Mouse (Mus musculus) midbrain, embryonic 10.5 days (tissue): ENCODE measurements at regions not wholly inside any gene's neighbourhood (a gene's known extent, or its start where the extent isn't known, plus 50 kb on each side); places are given as distances from the start of the nearest gene placed in this dataset.

ENCODE experiments used
- DNase-seq: peaks from one replicate; pipeline ENCODE4 v3.0.0-alpha.2; 2017; ENCODE audit warnings: low spot score
- H3K27ac ChIP-seq: fragments of 300-500 bp; sonication (generic); replicated peaks from 2 replicates; pipeline ENCODE4 v1.5.1; 2016; ENCODE audit warnings: mild to moderate bottlenecking
- H3K27me3 ChIP-seq: fragments of 300-500 bp; sonication (generic); 2 replicates; pipeline ENCODE4 v1.6.1; 2016; ENCODE audit warnings: low read depth, mild to moderate bottlenecking; ENCODE audit not compliant: poor library complexity, severe bottlenecking
- H3K36me3 ChIP-seq: fragments of 300-500 bp; sonication (generic); 2 replicates; pipeline ENCODE4 v1.6.1; 2016; ENCODE audit warnings: mild to moderate bottlenecking, moderate library complexity
- H3K4me1 ChIP-seq: fragments of 300-500 bp; sonication (generic); 2 replicates; pipeline ENCODE4 v1.6.1; 2016
- H3K4me3 ChIP-seq: fragments of 300-500 bp; sonication (generic); 2 replicates; pipeline ENCODE4 v1.5.1; 2016; ENCODE audit warnings: mild to moderate bottlenecking, moderate library complexity
- H3K9me3 ChIP-seq: fragments of 300-500 bp; sonication (generic); replicated peaks from 2 replicates; pipeline ENCODE4 v1.6.1; 2016; ENCODE audit warnings: mild to moderate bottlenecking
- WGBS: fragments of 180-500 bp; shearing (Covaris S2); methylation state at CpG from one replicate; pipeline ENCODE4 v1.1.7; 2016; 5-methylcytosine and 5-hydroxymethylcytosine counted together

DNA sequence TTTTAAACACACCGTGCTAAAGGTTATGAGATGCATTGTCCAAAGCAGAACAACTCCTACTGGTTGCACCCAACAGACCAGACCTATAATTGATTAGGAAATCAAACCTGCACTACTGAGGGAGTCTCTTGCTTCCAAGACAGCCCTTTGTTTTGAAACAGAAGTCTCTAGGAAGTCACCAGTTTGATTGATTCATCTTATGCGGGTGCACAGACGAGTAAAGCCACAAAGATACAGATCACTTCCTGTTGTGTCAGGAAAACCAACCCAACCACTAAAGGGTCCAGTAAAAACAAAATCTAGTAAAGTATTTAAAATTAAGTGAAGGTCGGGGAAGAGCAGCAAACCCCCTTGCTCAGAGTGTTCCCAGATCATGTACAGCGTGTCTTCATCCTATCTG is 58.3 kb upstream of the N6amt1 start:
- WGBS = 93% methylated on average over 5 of the region's 5 CpGs
- Histone ChIP-seq H3K27ac (no peak overlapping the region), H3K4me3 (no peak overlapping the region), H3K27me3 (no peaks in the 10 kb centered on the region), H3K4me1 (no peaks in the 10 kb centered on the region), H3K9me3 (no peaks in the 10 kb centered on the region), H3K36me3 (no peaks in the 10 kb centered on the region)
- DNase-seq = no peak

DNA sequence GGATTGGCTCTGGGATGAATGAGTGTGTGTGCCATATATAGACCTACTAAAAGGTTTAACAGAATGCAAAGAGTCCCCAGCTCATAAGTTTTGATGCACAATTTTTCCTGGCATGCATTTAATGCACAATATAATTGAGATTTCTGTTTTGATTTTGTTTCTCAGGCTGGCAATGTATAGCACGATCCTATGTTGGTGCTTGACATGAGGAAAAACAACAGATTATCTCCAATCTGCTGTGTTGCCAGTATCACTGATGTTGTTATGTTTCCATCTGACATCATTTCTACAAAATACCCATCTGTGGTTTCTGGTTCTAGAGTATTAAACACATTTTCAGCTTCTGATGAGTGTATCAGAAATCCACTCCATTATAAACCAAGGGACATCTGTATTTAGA is 61.2 kb upstream of the N6amt1 start:
- 88% methylated on average over 1 of the region's 1 CpGs for WGBS
- no peak overlapping the region for H3K4me3 ChIP-seq
- H3K27me3 ChIP-seq = no peaks in the 10 kb centered on the region
- no peaks in the 10 kb centered on the region for H3K4me1 ChIP-seq
- H3K27ac ChIP-seq = no peak overlapping the region
- DNase-seq = no peak
- no peaks in the 10 kb centered on the region for H3K9me3 ChIP-seq
- no peaks in the 10 kb centered on the region for H3K36me3 ChIP-seq

DNA sequence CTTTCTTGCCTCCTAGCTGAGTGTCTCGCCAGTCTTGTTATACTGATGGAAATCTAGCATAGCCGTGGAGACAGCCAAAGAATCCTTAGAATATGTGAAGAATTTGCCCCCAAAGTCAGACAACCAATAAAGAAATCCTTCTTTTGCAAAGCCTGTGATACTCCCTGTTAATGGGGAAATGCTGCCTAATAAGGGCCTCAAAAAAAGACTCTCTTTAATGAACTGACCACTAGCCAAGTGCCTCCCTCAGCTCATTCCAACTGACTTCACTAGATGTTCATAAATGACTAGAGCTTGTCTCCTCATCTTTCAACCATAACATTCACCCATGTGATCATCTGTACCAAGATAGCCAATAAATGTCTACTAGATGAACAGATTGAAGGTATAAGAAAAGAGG is 62.3 kb upstream of the N6amt1 start:
- Histone ChIP-seq H3K4me3 (no peak overlapping the region), H3K4me1 (no peaks in the 10 kb centered on the region), H3K27ac (no peak overlapping the region), H3K36me3 (no peaks in the 10 kb centered on the region), H3K27me3 (no peaks in the 10 kb centered on the region), H3K9me3 (no peaks in the 10 kb centered on the region)
- 86% methylated on average over 2 of the region's 2 CpGs for whole genome bisulfite sequencing
- no peak for DNase-seq

DNA sequence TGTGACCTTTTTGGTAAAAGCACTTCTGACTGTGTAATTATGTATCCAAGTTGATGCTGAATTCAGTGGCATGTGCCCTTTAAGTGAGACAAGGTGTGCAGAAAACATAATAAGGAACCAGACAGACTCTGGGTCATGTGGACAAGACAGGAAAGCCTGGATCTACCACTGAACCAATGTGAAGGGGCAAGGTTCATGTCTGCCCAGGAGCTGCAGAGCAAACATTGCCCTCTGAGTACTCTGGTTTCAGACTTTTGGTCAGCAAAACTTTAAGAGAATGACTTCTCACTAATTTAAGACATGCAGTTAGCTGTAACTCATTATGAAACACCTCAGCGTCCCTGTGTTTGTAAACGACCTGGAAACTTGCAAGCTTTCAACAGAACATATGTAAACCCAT is 68.3 kb upstream of the N6amt1 start:
- no peaks in the 10 kb centered on the region for H3K36me3 ChIP-seq
- WGBS = 86% methylated on average over 2 of the region's 2 CpGs
- H3K4me3 ChIP-seq = no peak overlapping the region
- H3K9me3 ChIP-seq = no peaks in the 10 kb centered on the region
- no peak for DNase-seq
- no peak overlapping the region for H3K27ac ChIP-seq
- no peaks in the 10 kb centered on the region for H3K4me1 ChIP-seq
- no peaks in the 10 kb centered on the region for H3K27me3 ChIP-seq

DNA sequence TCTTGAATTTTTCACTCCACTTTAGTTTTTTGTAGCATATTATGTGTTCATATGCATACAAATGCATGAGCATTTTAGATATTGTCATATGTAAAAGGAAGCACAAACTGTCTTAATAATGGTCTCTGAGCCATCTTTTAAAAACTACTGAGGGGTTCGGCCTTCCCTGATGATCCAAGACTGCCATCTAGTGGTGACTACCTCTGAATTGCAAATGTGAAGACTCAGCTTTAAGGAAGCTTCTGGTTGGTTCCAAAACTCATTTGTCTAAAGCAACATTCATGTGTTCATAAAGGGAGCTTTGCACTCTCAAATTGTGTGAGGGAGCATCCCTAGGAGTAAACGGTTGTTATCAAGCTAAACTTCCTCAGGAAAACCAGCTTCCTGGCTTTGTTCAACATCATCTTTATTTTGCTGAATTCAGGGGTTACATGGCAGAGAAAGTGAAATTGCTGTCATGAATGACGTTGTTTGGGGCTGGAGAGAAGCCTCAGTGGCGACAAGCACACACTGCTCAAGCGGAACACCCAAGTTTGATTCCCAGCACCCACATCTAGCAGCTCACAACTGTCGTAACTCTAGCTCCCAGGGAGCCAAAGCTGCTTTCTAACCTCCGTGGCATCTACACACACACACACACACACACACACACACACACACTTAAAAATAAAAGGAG is 69.0 kb upstream of the N6amt1 start:
- DNase-seq = no peak
- Histone ChIP-seq H3K4me1 (no peaks in the 10 kb centered on the region), H3K36me3 (no peaks in the 10 kb centered on the region), H3K27me3 (no peaks in the 10 kb centered on the region), H3K9me3 (no peaks in the 10 kb centered on the region), H3K27ac (no peak overlapping the region), H3K4me3 (no peak overlapping the region)
- WGBS = 69% methylated on average over 7 of the region's 7 CpGs

DNA sequence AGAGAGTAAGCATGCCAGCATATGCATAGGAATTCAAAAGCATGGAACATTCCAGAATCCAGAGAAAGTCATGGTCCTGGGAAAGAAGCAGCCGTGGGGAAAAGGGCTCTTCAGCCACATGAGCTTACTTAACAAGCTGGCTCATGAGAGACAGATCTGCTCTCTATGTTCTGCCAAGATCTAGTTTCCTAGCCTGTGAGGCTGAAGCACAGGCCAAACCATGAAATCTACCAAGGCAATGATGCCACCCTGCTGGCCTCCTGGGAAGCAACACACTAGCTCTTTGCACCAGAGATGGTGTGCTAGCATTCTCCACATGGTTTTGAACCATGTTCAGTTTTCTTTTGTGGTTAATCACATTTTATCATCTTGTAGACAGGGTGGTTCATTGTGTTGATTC is 75.5 kb upstream of the N6amt1 start:
- 85% methylated on average over 1 of the region's 1 CpGs for WGBS
- Histone ChIP-seq H3K27ac (no peak overlapping the region), H3K36me3 (no peaks in the 10 kb centered on the region), H3K4me3 (no peak overlapping the region), H3K27me3 (no peaks in the 10 kb centered on the region), H3K9me3 (no peaks in the 10 kb centered on the region), H3K4me1 (no peaks in the 10 kb centered on the region)
- DNase-seq = no peak

DNA sequence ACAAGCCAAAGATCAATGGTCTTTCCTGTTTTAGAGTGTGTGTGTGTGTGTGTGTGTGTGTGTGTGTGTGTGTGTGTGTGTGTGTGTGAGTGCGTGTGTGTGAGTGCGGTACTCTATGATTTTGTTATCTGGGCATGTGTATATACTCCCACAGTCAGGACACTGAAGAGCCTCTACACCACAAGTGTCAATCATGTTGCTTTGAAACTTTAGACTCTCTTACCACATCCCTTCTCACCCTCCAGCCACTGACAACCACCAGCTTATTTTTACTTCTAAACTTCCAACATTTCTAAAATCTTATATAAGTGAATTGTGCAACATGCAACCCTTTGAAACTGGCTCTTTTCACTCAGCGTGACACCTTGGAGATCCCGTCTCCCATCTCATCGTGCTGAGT is 81.6 kb upstream of the N6amt1 start:
- Histone ChIP-seq H3K27me3 (no peaks in the 10 kb centered on the region), H3K27ac (no peak overlapping the region), H3K9me3 (no peaks in the 10 kb centered on the region), H3K4me3 (no peak overlapping the region), H3K4me1 (no peaks in the 10 kb centered on the region), H3K36me3 (no peaks in the 10 kb centered on the region)
- 89% methylated on average over 5 of the region's 5 CpGs for WGBS
- no peak for DNase-seq

DNA sequence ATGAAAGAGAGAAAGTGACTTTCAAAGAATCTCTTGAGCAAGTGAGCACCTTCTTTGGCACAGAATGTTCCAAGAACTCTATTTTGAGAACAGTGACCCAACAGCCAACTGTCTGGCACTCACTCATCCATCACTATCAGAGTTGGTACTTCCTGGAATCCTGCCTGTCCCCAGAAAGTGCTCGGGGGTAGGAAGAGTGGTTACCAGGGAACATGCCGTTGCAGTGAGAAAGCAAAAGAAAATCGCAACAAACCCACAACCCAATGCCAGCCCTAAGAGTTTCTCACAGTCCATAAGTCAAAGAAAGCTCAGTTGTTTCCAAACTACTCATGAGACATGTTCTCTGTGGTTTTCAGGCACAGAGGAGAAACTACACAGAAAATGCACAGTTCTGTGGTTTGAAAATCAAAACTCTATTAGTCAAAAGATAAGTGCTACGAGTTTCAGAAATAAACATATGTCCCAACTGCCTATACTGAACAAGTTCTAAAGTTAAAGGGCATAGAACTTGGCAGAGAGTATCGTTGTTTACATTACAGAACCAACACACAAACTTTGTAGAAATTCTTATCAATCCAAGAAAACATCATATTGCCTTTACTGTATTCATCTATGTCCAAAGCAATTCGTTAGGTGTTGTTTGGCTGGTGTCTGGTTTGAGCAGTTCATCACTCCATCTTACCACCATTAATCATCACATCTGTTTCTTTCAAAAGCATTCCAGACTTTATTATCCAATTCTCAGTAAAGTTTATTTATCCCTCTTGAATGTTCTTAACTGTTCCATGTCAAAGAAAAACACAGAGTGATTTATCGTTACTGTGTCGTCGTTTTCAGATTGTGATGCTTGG is 85.8 kb upstream of the N6amt1 start:
- H3K27ac ChIP-seq = no peak overlapping the region
- H3K9me3 ChIP-seq = no peaks in the 10 kb centered on the region
- no peaks in the 10 kb centered on the region for H3K4me1 ChIP-seq
- no peak overlapping the region for H3K4me3 ChIP-seq
- no peaks in the 10 kb centered on the region for H3K36me3 ChIP-seq
- no peaks in the 10 kb centered on the region for H3K27me3 ChIP-seq
- 89% methylated on average over 9 of the region's 9 CpGs for WGBS
- DNase-seq = no peak

DNA sequence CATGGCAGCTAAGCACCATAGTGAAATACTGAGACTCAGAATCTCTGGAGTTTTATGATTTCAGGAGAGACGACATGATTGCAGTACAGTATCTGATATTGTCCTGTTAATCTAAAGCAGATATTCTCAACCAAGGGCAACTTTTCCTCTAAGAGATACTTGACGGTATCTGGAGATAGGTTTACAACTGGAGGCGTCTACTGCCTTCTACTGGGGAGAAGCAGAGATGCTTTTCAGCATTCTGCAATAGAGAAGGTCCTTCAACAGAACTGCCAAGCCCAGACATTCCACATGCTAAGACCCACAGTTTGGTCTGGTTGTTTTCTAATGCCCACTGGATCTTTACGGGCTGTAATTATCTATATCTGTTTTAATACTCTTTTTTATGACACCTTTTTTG is 86.5 kb upstream of the N6amt1 start:
- 89% methylated on average over 4 of the region's 4 CpGs for WGBS
- no peak for DNase-seq
- Histone ChIP-seq H3K36me3 (no peaks in the 10 kb centered on the region), H3K4me1 (no peaks in the 10 kb centered on the region), H3K27me3 (no peaks in the 10 kb centered on the region), H3K9me3 (no peaks in the 10 kb centered on the region), H3K4me3 (no peak overlapping the region), H3K27ac (no peak overlapping the region)

DNA sequence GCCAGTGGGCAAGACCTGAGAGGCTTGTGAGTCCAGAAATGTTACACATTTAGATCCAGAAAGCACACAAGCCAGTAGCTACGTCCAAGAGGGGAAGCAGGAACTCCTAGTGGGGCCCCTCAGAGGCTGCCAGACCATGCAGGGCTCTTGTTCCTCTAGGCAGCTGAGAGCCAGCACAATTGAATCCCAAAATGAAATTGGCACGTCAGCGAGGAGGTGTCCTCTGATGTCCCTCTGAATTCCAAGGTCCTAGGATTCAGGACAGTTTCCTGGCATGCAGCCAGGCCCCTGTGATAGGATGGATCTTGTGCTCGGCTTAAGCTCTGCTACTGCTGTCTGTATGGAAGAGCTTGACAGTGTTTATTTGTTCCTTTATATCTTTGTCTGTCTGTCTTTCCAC is 90.4 kb upstream of the N6amt1 start:
- Histone ChIP-seq H3K4me1 (no peaks in the 10 kb centered on the region), H3K36me3 (no peaks in the 10 kb centered on the region), H3K27me3 (no peaks in the 10 kb centered on the region), H3K9me3 (no peaks in the 10 kb centered on the region), H3K4me3 (no peak overlapping the region), H3K27ac (no peak overlapping the region)
- 67% methylated on average over 4 of the region's 4 CpGs for WGBS
- DNase-seq = no peak

DNA sequence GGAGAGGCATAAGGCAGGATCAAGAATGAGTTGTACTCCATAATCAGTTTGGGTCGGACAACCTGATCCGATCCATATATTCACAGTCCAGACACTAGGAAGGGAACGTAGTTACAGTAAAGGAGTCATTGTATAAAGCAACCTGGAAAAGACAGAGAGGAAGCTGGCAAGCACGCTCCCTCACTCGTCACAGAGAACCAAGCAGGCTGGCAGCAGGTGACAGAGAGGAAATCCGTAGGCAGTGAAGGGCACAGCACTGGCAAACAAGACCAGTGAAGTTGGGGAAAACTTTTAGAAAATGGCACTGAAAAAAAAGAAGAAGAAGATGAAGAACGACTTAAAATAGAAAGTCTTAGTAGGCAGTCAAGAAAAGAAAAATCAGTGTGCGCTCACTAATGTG is 90.9 kb upstream of the N6amt1 start:
- Histone ChIP-seq H3K27ac (no peak overlapping the region), H3K4me1 (no peaks in the 10 kb centered on the region), H3K9me3 (no peaks in the 10 kb centered on the region), H3K27me3 (no peaks in the 10 kb centered on the region), H3K4me3 (no peak overlapping the region), H3K36me3 (no peaks in the 10 kb centered on the region)
- no peak for DNase-seq
- 88% methylated on average over 8 of the region's 8 CpGs for WGBS

DNA sequence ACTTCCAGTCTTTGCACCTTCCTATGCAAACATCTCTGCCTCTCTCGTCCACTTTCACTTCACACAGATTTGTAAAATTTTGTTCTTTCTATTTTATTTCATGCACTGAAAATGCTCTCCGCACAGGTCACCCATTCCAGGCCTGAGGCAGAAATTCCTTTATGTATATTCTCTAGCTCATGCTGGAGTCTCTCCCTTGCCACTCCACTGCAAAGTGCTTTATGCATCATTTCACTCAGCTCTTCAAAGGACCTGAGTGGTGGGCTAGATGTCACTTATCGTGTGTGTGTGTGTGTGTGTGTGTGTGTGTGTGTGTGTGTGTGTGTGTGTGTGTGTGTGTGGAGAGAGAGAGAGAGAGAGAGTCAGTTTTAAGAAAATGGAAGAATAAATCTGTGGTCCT is 91.5 kb upstream of the N6amt1 start:
- Histone ChIP-seq H3K4me1 (no peaks in the 10 kb centered on the region), H3K36me3 (no peaks in the 10 kb centered on the region), H3K9me3 (no peaks in the 10 kb centered on the region), H3K27ac (no peak overlapping the region), H3K27me3 (no peaks in the 10 kb centered on the region), H3K4me3 (no peak overlapping the region)
- no peak for DNase-seq
- 80% methylated on average over 3 of the region's 3 CpGs for WGBS

DNA sequence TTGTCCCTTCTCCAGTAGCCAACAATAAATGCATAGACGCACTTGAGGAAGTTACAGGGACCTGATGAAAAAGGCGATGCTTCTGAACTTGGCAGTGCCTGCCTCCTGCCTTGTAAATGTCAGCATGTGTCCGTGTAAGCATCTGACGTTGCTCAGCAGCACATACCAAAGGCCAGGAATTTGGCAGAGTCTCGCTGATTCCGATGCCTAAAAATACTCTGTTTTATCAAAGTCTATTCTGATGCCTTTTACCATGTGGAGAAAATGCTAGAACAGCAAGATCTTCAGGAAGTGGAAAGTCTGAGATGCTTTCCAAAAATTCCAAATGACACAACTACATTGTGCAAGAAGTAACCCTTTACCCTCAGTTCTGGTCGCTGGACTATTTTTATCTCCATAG is 92.5 kb upstream of the N6amt1 start:
- no peak for DNase-seq
- H3K9me3 ChIP-seq = no peaks in the 10 kb centered on the region
- H3K27me3 ChIP-seq = no peaks in the 10 kb centered on the region

More for the DNA sequence above, 92.5 kb upstream of the N6amt1 start:
- Histone ChIP-seq H3K4me1 (no peaks in the 10 kb centered on the region), H3K36me3 (no peaks in the 10 kb centered on the region), H3K27ac (no peak overlapping the region), H3K4me3 (no peak overlapping the region)
- WGBS = 87% methylated on average over 7 of the region's 7 CpGs
